Mouse (Mus musculus) spleen, adult 12 weeks (tissue): ENCODE results near the gene Zfand2b.

Source experiments
- DNase-seq: peaks from one replicate; pipeline ENCODE4 v3.0.0; 2022; ENCODE audit warnings: low spot score

Gene Zfand2b

GRCm38 (mm10) chr1:75168472-75169464, at the start of gene Zfand2b:
Gene Zfand2b, plus strand, starts transcription at chr1:75168646.
- DNase-seq: peak; percentile 97

DNA sequence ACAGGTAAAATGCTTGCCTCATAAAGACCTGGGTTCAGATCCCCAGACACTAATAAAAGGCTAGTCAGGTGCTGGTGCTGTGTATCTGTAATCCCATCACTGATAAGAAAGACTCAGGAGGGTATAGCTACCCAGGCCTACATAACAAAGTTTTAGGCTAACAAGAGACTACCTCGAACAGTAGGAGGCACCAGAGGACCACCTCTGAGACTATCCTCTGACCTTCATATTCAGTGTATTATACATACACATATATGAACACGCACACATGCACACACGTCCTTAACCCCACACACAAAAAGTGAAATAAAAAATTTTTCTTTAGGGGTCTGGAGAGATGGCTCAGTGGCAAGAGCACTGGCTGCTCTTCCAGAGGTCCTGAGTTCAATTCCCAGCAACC, 46.2 kb upstream of the Zfand2b start:
- no peak for DNase-seq

GRCm38 (mm10) chr1:75124346-75125321, 43.8 kb upstream of the Zfand2b start, which contains the start of gene Nhej1:
Gene Nhej1, minus strand, starts transcription at chr1:75125200.
- peak; percentile 97 for DNase-seq

DNA sequence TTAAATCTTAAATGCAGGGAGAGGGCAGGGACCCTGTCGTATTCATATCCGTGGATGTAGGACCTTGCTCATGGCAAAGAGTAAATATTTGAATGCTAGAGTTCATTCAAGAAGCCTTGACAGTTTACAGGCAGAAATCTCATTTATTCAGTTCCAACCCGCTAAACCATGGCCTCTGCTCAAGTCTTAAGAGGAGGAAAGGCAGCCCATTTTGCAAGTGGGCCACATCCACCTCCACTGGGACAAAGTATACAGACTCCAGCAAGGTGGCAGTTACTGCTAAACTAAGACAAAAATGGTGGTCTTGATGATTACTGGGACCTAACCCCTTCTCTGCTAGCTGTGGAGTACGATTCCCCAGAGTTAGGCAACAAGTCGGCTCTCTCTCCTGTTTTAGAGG, 43.0 kb upstream of the Zfand2b start:
- no peak for DNase-seq

- no peak for DNase-seq
Measured at GRCm38 (mm10) chr1:75128641-75129040, 39.8 kb upstream of the Zfand2b start.

GRCm38 (mm10) chr1:75133421-75134207, 34.8 kb upstream of the Zfand2b start, which contains the start of gene Slc23a3:
Gene Slc23a3, minus strand, starts transcription at chr1:75133890.
- no peak for DNase-seq

DNA sequence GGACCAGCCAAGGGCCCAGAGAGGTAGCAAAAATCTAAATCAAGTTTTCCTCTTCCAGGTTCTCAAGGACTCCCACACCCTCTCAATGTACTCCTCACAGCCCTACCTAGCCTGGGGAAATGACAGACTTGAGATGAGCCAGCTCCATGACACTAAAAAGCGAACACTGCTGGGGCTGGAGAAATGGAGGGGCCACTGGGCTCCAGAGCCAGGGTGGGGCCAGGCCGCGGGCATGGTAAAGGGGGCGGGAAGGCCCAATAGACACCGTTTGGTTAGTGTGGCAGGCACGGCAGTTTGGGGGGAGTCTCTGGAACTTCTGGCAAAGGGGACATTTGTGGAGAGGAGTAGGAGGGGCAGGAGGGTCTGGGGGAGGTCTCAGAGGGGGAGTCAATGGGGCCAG, 32.2 kb upstream of the Zfand2b start:
- DNase-seq: no peak

GRCm38 (mm10) chr1:75136730-75137129, 31.7 kb upstream of the Zfand2b start:
- DNase-seq: no peak

GRCm38 (mm10) chr1:75138448-75138847, 30.0 kb upstream of the Zfand2b start:
- no peak for DNase-seq

- no peak for DNase-seq
Measured at GRCm38 (mm10) chr1:75140601-75141190, 27.8 kb upstream of the Zfand2b start.

GRCm38 (mm10) chr1:75141486-75142190, 26.8 kb upstream of the Zfand2b start:
- DNase-seq: peak; percentile 71

DNA sequence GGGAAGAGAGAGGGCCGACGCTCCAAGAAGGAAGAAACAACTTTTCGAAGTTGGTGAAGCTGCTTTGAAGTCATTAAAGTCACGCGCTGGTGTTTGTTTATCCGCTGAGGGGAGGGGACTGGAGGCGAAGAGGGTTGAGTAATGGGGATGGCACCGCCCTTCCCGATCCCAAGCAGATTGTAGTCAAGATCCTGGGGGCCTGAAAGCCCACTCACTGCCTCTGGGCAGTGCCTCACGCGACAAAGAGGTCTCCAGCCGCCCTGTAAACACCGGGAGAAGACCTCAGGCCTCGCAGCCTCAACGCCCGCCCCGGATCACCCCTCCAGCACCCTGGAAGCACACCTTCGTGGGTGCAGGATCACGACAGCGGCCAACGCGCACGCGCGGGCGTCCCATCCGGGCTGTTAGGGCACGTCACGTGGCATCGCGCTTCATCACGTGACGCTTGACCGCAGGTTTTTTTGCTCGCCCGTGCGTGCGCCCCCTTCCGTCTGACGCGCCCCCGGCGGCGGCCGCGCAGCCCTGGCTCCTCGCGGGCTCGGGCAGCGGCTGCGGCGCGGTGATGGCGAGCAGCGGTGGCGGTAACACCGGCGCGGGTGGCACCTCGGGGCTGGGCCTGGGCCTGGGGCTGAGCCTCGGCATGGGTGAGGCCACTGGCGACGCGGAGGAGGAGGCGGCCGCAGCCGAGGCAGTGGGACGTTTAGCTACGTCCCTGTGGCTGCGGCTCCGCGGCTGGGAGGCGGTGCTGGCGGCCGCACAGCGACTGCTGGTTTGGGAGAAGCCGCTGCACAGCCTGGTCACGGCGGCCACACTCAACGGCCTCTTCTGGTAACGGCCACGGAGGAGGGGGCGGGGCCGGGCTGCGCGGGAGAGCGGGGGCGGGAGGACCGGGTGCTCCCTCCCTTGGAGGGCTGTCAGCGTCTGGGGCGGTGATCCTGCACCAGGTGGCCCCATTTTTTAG, 25.9 kb upstream of the Zfand2b start, which contains the start of the genes Cnppd1 and Retreg2:
TSS of gene Cnppd1 (minus strand) at position 411 of the 961 bp plus-strand sequence.
TSS of gene Retreg2 (plus strand) at position 478 of the 961 bp plus-strand sequence.
- DNase-seq: peak; percentile 98

DNA sequence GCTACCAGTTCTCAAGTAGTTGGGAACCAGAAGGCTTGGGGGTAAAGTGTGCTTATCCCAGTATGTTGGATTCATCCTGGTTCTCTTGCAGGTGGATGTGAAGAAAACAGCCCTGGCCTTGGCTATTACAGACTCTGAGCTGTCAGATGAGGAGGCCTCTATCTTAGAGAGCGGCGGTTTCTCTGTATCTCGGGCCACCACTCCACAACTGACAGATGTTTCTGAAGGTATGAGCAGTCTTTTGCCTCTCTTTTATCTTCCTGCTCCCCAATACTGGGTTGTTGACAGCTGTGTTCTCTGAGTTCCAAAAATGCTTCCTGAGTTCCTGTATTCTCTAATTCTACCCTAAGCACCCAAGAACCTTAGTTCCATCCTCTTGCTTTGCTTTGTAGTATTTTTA, 22.9 kb upstream of the Zfand2b start:
- no peak for DNase-seq

DNA sequence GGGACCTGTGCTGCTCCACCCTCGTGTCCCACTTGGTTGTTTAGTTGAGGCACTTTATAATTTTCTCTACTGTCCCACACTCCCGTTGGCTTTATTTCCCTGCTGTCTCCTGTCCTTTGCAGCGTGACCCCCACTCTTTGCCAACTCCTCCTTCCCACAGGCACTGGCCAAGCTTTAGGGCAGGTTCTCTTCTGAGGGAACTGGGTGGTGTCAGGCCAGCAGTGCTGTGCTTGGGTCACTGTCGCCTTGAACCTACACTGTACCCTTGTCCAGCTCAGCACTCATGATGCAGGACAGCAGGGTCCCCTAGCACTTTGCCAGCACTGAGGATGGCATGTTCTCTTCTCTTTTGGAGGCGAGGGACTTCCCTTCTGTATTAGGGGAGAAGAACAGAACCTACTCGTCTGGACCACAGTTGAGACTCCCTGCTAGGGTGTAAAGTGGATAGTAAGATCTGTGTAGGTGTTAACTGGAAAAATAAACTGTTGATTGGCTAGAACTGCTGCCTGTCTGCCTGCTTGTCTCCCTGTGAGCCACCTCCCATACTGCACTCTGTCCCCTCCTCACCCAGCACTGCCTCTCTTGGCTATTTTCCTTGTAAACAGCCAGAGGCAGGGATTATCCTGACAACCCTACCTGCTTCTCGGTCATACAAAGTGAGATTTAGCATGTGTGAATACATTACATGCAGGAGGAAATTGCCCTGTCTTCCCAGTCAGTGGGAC, 20.9 kb upstream of the Zfand2b start:
- no peak for DNase-seq

DNA sequence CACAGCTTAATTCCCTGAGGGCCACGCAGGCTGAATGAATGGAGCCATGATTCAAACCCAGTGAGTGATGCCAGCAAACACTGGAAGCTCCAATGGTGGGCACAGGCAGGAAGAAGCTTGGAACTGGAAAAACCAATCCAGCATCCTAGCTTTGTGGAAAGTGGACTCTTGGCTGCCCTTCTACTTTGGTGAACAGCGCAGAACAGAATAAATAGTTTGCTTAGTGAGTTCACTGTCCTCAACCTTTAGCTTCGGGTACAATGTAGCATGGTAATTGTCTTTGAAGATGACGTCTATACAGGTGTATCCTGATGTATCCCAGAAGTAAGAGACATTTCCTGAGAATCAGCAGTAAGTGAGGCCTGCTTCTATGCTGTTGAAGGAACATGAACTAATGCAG, 19.7 kb upstream of the Zfand2b start:
- no peak for DNase-seq

GRCm38 (mm10) chr1:75155837-75156236, 12.6 kb upstream of the Zfand2b start:
- DNase-seq: no peak

- DNase-seq: no peak
Measured at GRCm38 (mm10) chr1:75158990-75159389, 9.5 kb upstream of the Zfand2b start.

GRCm38 (mm10) chr1:75159540-75160255, 8.7 kb upstream of the Zfand2b start:
- DNase-seq: no peak
